Mouse (Mus musculus) CH12.LX (cell line): Measurements from ENCODE around the gene Slc23a4. TPM values are rescaled to one million over a fixed set of nuclear protein-coding genes. Genes with fewer than 3 reads are reported as not detected.

Experiments
- DNase-seq: peaks from one replicate; pipeline ENCODE4 v3.0.0-alpha.2; 2013; ENCODE audit errors: extremely low read depth
- H3K27ac ChIP-seq: 2 replicates; pipeline ENCODE4 v1.5.1; 2012; ENCODE audit warnings: low read depth, mild to moderate bottlenecking, control low read depth, moderate library complexity; ENCODE audit not compliant: insufficient read depth
- H3K27me3 ChIP-seq: replicated peaks from 2 replicates; pipeline ENCODE3; 2012; ENCODE audit warnings: inconsistent platforms
- H3K36me3 ChIP-seq, 2 experiments: replicated peaks in 1 of 2; 2 replicates each; pipeline versions ENCODE3 to v1.6.1; 2012; ENCODE audit warnings: inconsistent platforms in 1 of 2, low read length in 1 of 2, mild to moderate bottlenecking in 1 of 2, mixed read lengths in 1 of 2, moderate library complexity in 1 of 2; ENCODE audit not compliant: control insufficient read depth in 1 of 2, insufficient read depth in 1 of 2
- H3K4me1 ChIP-seq, 2 experiments: 2 replicates each; pipeline ENCODE4 v1.6.1; 2012; ENCODE audit warnings: inconsistent platforms in 1 of 2, moderate library complexity in 1 of 2; ENCODE audit not compliant: insufficient read depth in 2 of 2, control insufficient read depth in 1 of 2
- H3K4me2 ChIP-seq: 2 replicates; pipeline ENCODE4 v1.6.1; 2012; ENCODE audit warnings: low read depth, mild to moderate bottlenecking, control low read depth; ENCODE audit not compliant: poor library complexity, insufficient read depth, severe bottlenecking
- H3K4me3 ChIP-seq, 3 experiments: fragments of 150-350 bp in 1 of 3; sonication (generic) in 1 of 3; replicated peaks in 1 of 3; 2 replicates each; pipeline versions ENCODE3 to v1.5.1; 2011 to 2012; ENCODE audit warnings: low read depth in 2 of 3, low read length in 2 of 3, mild to moderate bottlenecking in 2 of 3, moderate library complexity in 2 of 3, control low read depth in 1 of 3, improper control_type of control experiment in 1 of 3, inconsistent platforms in 1 of 3, mixed read lengths in 1 of 3; ENCODE audit not compliant: poor library complexity in 1 of 3
- H3K79me2 ChIP-seq: replicated peaks from 2 replicates; pipeline ENCODE4 v1.6.1; 2012; ENCODE audit warnings: mild to moderate bottlenecking, moderate library complexity; ENCODE audit not compliant: control insufficient read depth, poor library complexity, insufficient read depth, severe bottlenecking; ENCODE audit errors: extremely low read depth
- H3K9ac ChIP-seq: 2 replicates; pipeline ENCODE4 v1.6.1; 2012; ENCODE audit warnings: low read depth, mild to moderate bottlenecking, control low read depth, moderate library complexity; ENCODE audit not compliant: insufficient read depth
- H3K9me3 ChIP-seq: replicated peaks from 2 replicates; pipeline ENCODE3; 2012; ENCODE audit warnings: low read length, inconsistent platforms, mixed read lengths
- CTCF ChIP-seq, 2 experiments: IDR thresholded peaks in 1 of 2; conservative IDR thresholded peaks in 1 of 2; 2 replicates each; pipeline ENCODE4 v1.5.1; 2011 to 2012; ENCODE audit warnings: low read depth in 2 of 2, low read length in 2 of 2, improper control_type of control experiment in 1 of 2, inconsistent platforms in 1 of 2, mild to moderate bottlenecking in 1 of 2, moderate library complexity in 1 of 2
- GABPA ChIP-seq: IDR thresholded peaks from 2 replicates; pipeline ENCODE4 v1.6.1; 2012; ENCODE audit warnings: low read depth, low read length, improper control_type of control experiment, inconsistent platforms; ENCODE audit not compliant: insufficient replicate concordance
- JUN ChIP-seq: IDR thresholded peaks from 2 replicates; pipeline ENCODE4 v1.6.1; 2011; ENCODE audit warnings: low read depth, mild to moderate bottlenecking, low read length, improper control_type of control experiment, moderate library complexity; ENCODE audit not compliant: insufficient read depth
- JUND ChIP-seq: conservative IDR thresholded peaks from 2 replicates; pipeline ENCODE4 v1.6.1; 2011; ENCODE audit warnings: low read depth, low read length, improper control_type of control experiment
- KAT2A ChIP-seq: IDR thresholded peaks from 2 replicates; pipeline ENCODE4 v1.6.1; 2012; ENCODE audit warnings: low read length, improper control_type of control experiment, inconsistent platforms; ENCODE audit not compliant: insufficient replicate concordance
- MAFK ChIP-seq: IDR thresholded peaks from 2 replicates; pipeline ENCODE4 v1.6.1; 2011; ENCODE audit warnings: low read length, improper control_type of control experiment; ENCODE audit not compliant: insufficient replicate concordance
- MAX ChIP-seq: IDR thresholded peaks from 2 replicates; pipeline ENCODE4 v1.6.1; 2011; ENCODE audit warnings: low read length, improper control_type of control experiment
- MXI1 ChIP-seq: IDR thresholded peaks from 2 replicates; pipeline ENCODE4 v1.6.1; 2011; ENCODE audit warnings: mild to moderate bottlenecking, low read depth, low read length, improper control_type of control experiment
- NELFE ChIP-seq: IDR thresholded peaks from 2 replicates; pipeline ENCODE4 v1.6.1; 2011; ENCODE audit warnings: low read depth, low read length, improper control_type of control experiment
- NRF1 ChIP-seq: IDR thresholded peaks from 2 replicates; pipeline ENCODE4 v1.6.1; 2014; ENCODE audit warnings: low read depth, mild to moderate bottlenecking, inconsistent platforms, low read length, improper control_type of control experiment, moderate library complexity
- PAX5 ChIP-seq: IDR thresholded peaks from 2 replicates; pipeline ENCODE4 v1.6.1; 2012; ENCODE audit warnings: low read length, inconsistent platforms, mixed read lengths
- POLR2AphosphoS2 ChIP-seq: IDR thresholded peaks from 2 replicates; pipeline ENCODE4 v1.6.1; 2011; ENCODE audit warnings: low read depth, low read length, improper control_type of control experiment
- UBTF ChIP-seq: IDR thresholded peaks from 2 replicates; pipeline ENCODE4 v1.6.1; 2012; ENCODE audit warnings: low read depth, mild to moderate bottlenecking, inconsistent platforms, low read length, improper control_type of control experiment, moderate library complexity
- USF1 ChIP-seq: IDR thresholded peaks from 2 replicates; pipeline ENCODE4 v1.6.1; 2014; ENCODE audit warnings: low read depth, mild to moderate bottlenecking, inconsistent platforms, low read length, improper control_type of control experiment
- USF2 ChIP-seq: conservative IDR thresholded peaks from 2 replicates; pipeline ENCODE4 v1.6.1; 2011; ENCODE audit warnings: low read depth, low read length, improper control_type of control experiment
- ZNF384 ChIP-seq: IDR thresholded peaks from 2 replicates; pipeline ENCODE4 v1.6.1; 2012; ENCODE audit warnings: low read depth, low read length, improper control_type of control experiment, inconsistent platforms
- dilution Hi-C: fragments of 300-500 bp; cut with MboI; formaldehyde crosslinking; loops from 2 replicates; pipeline ENCODE4 v1.14.3; 2020; ENCODE audit warnings: low sequenced_read_pairs; ENCODE audit not compliant: extremely low pct_unique_long_range_greater_than_20kb, extremely low pct_ligation_motif_present
- in situ Hi-C: fragments of 300-500 bp; cut with MboI; formaldehyde crosslinking; loops from 3 replicates; pipeline ENCODE4 v1.14.3; 2019; ENCODE audit warnings: low sequenced_read_pairs, low pct_ligation_motif_present, low pct_unique_long_range_greater_than_20kb, mixed read lengths
- polyA plus RNA-seq: library from polyadenylated mRNA; unstranded; fragments of >175 nt; gene quantifications from 2 replicates; pipeline ENCODE4 v1.2.1, GENCODE M21; 2012; ENCODE audit warnings: low read depth; ENCODE audit not compliant: insufficient read length
- total RNA-seq, 2 experiments: library from RNA; depleted of rRNA; stranded (reverse); fragments of 300-350 nt in 1 of 2; fragments of >200 nt in 1 of 2; gene quantifications; 2 replicates each; pipeline ENCODE4 v1.2.3; 2012 to 2014

Slc23a4 gene
- total and polyA plus RNA-seq, 3 experiments = 0.21 to 0.30 (median 0.27) TPM

- in situ Hi-C loops = no loop called here
- Histone ChIP-seq H3K9ac (no peak overlapping the region), H3K79me2 (no peaks in the 10 kb centered on the region), H3K27ac (no peak overlapping the region), H3K4me1 (peaks cover 0 to 15% of the 10 kb centered on the region in 2 experiments; a peak in 1 of 4 replicates), H3K4me3 (no peak overlapping the region), H3K36me3 (peaks cover 4 to 43% of the 10 kb centered on the region in 2 experiments), H3K4me2 (no peak overlapping the region), H3K9me3 (no peaks in the 10 kb centered on the region), H3K27me3 (no peaks in the 10 kb centered on the region)
- DNase-seq = no peak
- dilution Hi-C loops = no loop called here
- TF ChIP-seq MAFK = no peak
- no peak for TF ChIP-seq CTCF (conservative IDR thresholded peaks at IDR 0.05 in 1 of 2, IDR thresholded peaks at IDR 0.05 in 1 of 2; ENCODE audit: low read depth in 2 of 2, low read length in 2 of 2)
- no peak for TF ChIP-seq NELFE
- no peak for TF ChIP-seq KAT2A
- no peak for TF ChIP-seq USF1
- TF ChIP-seq UBTF = no peak
- no peak for TF ChIP-seq NRF1
- TF ChIP-seq USF2 = no peak
- TF ChIP-seq MAX = no peak
These were observed 39.8 kb upstream of the Slc23a4 start for GRCm38 (mm10) chr6:35028023-35028422.

GRCm38 (mm10) chr6:35027257-35027656 is 39.1 kb upstream of the Slc23a4 start:
- H3K9me3 ChIP-seq = no peaks in the 10 kb centered on the region
- dilution Hi-C loops = no loop called here
- peaks cover 0 to 15% of the 10 kb centered on the region in 2 experiments; a peak in 1 of 4 replicates for H3K4me1 ChIP-seq
- in situ Hi-C loops = no loop called here
- no peak overlapping the region for H3K4me2 ChIP-seq
- no peak for DNase-seq
- no peak overlapping the region for H3K9ac ChIP-seq
- no peak overlapping the region for H3K27ac ChIP-seq
- no peaks in the 10 kb centered on the region for H3K79me2 ChIP-seq
- H3K4me3 ChIP-seq = no peak overlapping the region
- H3K27me3 ChIP-seq = no peaks in the 10 kb centered on the region
- H3K36me3 ChIP-seq = peaks cover 7 to 49% of the 10 kb centered on the region in 2 experiments
- TF ChIP-seq JUN (no peak), USF2 (no peak), NRF1 (no peak), MXI1 (no peak), POLR2AphosphoS2 (no peak), ZNF384 (no peak), USF1 (no peak), GABPA (no peak), JUND (no peak), PAX5 (no peak)
